Mouse (Mus musculus): Measurements from ENCODE around the gene Krt7. TPM values are rescaled to one million over a fixed set of nuclear protein-coding genes. Genes with fewer than 3 reads are reported as not detected.

Gene Krt7
- polyA plus RNA-seq, 1 experiment from 2014 or later, result 1.1 TPM

DNA sequence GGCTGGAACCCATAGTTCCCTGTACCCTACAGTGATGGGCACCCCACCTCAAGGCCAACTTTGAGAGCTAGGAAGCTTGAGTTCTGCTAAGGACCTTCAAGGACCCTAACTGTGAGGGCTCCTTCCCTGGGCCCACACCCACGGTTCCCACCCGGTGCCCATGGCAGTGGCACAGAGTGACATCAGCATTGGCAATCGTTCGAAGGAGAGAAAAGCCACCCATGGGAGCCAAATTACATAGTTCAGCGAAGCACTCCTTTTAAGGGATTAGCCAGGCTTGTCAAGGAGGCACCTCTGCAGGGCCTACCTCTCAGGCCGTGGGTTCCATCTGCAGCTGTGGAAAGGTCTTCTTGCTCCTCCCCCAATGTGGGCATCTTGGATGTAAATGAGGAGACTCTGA lies 42.8 kb upstream of the Krt7 start:
- WGBS, result 78% methylated on average over 6 of the region's 6 CpGs
- H3K4me3 ChIP-seq (ENCODE audit: low read depth, low read length), result no peak overlapping the region
- H3K4me2 ChIP-seq (ENCODE audit: low read length), result no peak overlapping the region
- ATAC-seq, result no peak
- no peak overlapping the region for H3K27ac ChIP-seq (ENCODE audit: low read length)
- H3K9me3 ChIP-seq (replicated peaks; ENCODE audit: control insufficient read depth, low read length, poor library complexity, severe bottlenecking), result no peaks in the 10 kb centered on the region
- H3K4me1 ChIP-seq (ENCODE audit: control insufficient read depth, insufficient read depth, low read length), result no peaks in the 10 kb centered on the region
- H3K9ac ChIP-seq (ENCODE audit: low read depth, low read length), result no peak overlapping the region
- no peaks in the 10 kb centered on the region for H3K36me3 ChIP-seq (ENCODE audit: control insufficient read depth, insufficient read depth, low read length)
- H3K27me3 ChIP-seq (ENCODE audit: control insufficient read depth, insufficient read depth, low read depth, low read length), result no peaks in the 10 kb centered on the region

GRCm38 (mm10) chr15:101368502-101369381 lies 42.1 kb upstream of the Krt7 start:
- 68% methylated on average over 11 of the region's 11 CpGs for WGBS
- no peak overlapping the region for H3K4me3 ChIP-seq (ENCODE audit: low read depth, low read length)
- no peak for ATAC-seq

GRCm38 (mm10) chr15:101369382-101370100 lies 41.3 kb upstream of the Krt7 start:
- H3K27me3 ChIP-seq (ENCODE audit: control insufficient read depth, insufficient read depth, low read depth, low read length), result no peaks in the 10 kb centered on the region

More at GRCm38 (mm10) chr15:101368502-101369381, 42.1 kb upstream of the Krt7 start:
- H3K4me2 ChIP-seq (ENCODE audit: low read length), result no peak overlapping the region
- H3K36me3 ChIP-seq (ENCODE audit: control insufficient read depth, insufficient read depth, low read length), result no peaks in the 10 kb centered on the region
- H3K27ac ChIP-seq (ENCODE audit: low read length), result no peak overlapping the region
- no peaks in the 10 kb centered on the region for H3K27me3 ChIP-seq (ENCODE audit: control insufficient read depth, insufficient read depth, low read depth, low read length)
- no peaks in the 10 kb centered on the region for H3K9me3 ChIP-seq (replicated peaks; ENCODE audit: control insufficient read depth, low read length, poor library complexity, severe bottlenecking)
- H3K4me1 ChIP-seq (ENCODE audit: control insufficient read depth, insufficient read depth, low read length), result no peaks in the 10 kb centered on the region
- H3K9ac ChIP-seq (ENCODE audit: low read depth, low read length), result no peak overlapping the region

GRCm38 (mm10) chr15:101370101-101370911 lies 40.5 kb upstream of the Krt7 start, which contains the start of gene Krt80:
Gene Krt80, minus strand, starts transcription at chr15:101370162.
- no peak within 1 kb of the TSS for H3K4me3 ChIP-seq (ENCODE audit: low read depth, low read length)
- WGBS, result 65% methylated on average over 22 of the region's 22 CpGs
- no peaks in the 10 kb centered on the region for H3K36me3 ChIP-seq (ENCODE audit: control insufficient read depth, insufficient read depth, low read length)
- H3K27ac ChIP-seq (ENCODE audit: low read length), result no peak within 1 kb of the TSS
- no peaks in the 10 kb centered on the region for H3K27me3 ChIP-seq (ENCODE audit: control insufficient read depth, insufficient read depth, low read depth, low read length)
- no peak within 1 kb of the TSS for H3K4me2 ChIP-seq (ENCODE audit: low read length)
- H3K9me3 ChIP-seq (replicated peaks; ENCODE audit: control insufficient read depth, low read length, poor library complexity, severe bottlenecking), result no peaks in the 10 kb centered on the region
- H3K4me1 ChIP-seq (ENCODE audit: control insufficient read depth, insufficient read depth, low read length), result no peaks in the 10 kb centered on the region
- ATAC-seq, result no peak
- no peak within 1 kb of the TSS for H3K9ac ChIP-seq (ENCODE audit: low read depth, low read length)

More at GRCm38 (mm10) chr15:101369382-101370100, 41.3 kb upstream of the Krt7 start:
- 33% methylated on average over 12 of the region's 12 CpGs for WGBS
- Histone ChIP-seq H3K27ac (ENCODE audit: low read length) (no peak overlapping the region), H3K4me2 (ENCODE audit: low read length) (no peak overlapping the region), H3K9me3 (replicated peaks; ENCODE audit: control insufficient read depth, low read length, poor library complexity, severe bottlenecking) (no peaks in the 10 kb centered on the region), H3K36me3 (ENCODE audit: control insufficient read depth, insufficient read depth, low read length) (no peaks in the 10 kb centered on the region), H3K9ac (ENCODE audit: low read depth, low read length) (no peak overlapping the region), H3K4me1 (ENCODE audit: control insufficient read depth, insufficient read depth, low read length) (no peaks in the 10 kb centered on the region), H3K4me3 (ENCODE audit: low read depth, low read length) (no peak overlapping the region)
- ATAC-seq, result no peak

- Histone ChIP-seq H3K4me3 (ENCODE audit: low read depth, low read length) (no peak overlapping the region), H3K4me2 (ENCODE audit: low read length) (no peak overlapping the region), H3K36me3 (ENCODE audit: control insufficient read depth, insufficient read depth, low read length) (no peaks in the 10 kb centered on the region), H3K27me3 (ENCODE audit: control insufficient read depth, insufficient read depth, low read depth, low read length) (no peaks in the 10 kb centered on the region), H3K4me1 (ENCODE audit: control insufficient read depth, insufficient read depth, low read length) (no peaks in the 10 kb centered on the region), H3K27ac (ENCODE audit: low read length) (no peak overlapping the region), H3K9me3 (replicated peaks; ENCODE audit: control insufficient read depth, low read length, poor library complexity, severe bottlenecking) (no peaks in the 10 kb centered on the region), H3K9ac (ENCODE audit: low read depth, low read length) (no peak overlapping the region)
- 70% methylated on average over 15 of the region's 15 CpGs for WGBS
- ATAC-seq, result no peak
These were observed 39.5 kb upstream of the Krt7 start for GRCm38 (mm10) chr15:101371141-101371985.

GRCm38 (mm10) chr15:101372131-101372977 lies 38.5 kb upstream of the Krt7 start:
- no peak overlapping the region for H3K27ac ChIP-seq (ENCODE audit: low read length)
- ATAC-seq, result no peak
- whole genome bisulfite sequencing, result 75% methylated on average over 7 of the region's 7 CpGs

DNA sequence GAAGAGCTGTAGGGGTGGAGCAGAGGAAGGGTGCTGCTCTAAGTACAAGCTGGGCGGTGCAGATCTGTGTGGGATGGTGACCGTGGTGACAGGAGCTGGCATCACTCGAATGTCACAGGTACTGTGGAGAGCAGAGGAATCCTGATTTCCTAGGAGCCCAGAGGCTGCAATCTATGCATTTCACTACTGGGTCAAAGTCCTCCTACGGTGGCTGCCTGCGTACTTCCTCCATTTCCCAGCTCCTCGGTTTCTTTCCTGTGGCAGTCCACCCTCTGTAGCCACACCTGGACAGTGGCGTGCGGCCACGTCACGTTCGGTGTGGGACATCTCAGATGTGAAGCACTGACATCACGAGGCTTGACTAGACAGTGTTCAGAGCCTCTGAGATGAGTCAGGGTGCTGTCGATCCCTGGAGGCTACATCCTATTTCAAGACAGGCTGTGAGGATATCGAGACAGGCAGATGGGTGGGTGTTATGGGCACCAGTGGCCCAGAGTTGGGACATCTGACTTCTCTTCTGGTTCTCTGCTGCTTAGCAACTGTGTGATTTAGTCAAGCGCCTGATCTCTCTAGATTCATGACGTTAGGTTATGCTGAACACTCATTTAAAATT lies 37.5 kb upstream of the Krt7 start:
- no peaks in the 10 kb centered on the region for H3K4me1 ChIP-seq (ENCODE audit: control insufficient read depth, insufficient read depth, low read length)
- no peak overlapping the region for H3K4me2 ChIP-seq (ENCODE audit: low read length)
- no peak overlapping the region for H3K9ac ChIP-seq (ENCODE audit: low read depth, low read length)
- no peaks in the 10 kb centered on the region for H3K27me3 ChIP-seq (ENCODE audit: control insufficient read depth, insufficient read depth, low read depth, low read length)
- no peaks in the 10 kb centered on the region for H3K9me3 ChIP-seq (replicated peaks; ENCODE audit: control insufficient read depth, low read length, poor library complexity, severe bottlenecking)
- no peak for ATAC-seq
- no peak overlapping the region for H3K4me3 ChIP-seq (ENCODE audit: low read depth, low read length)
- no peak overlapping the region for H3K27ac ChIP-seq (ENCODE audit: low read length)
- WGBS, result 83% methylated on average over 16 of the region's 16 CpGs
- H3K36me3 ChIP-seq (ENCODE audit: control insufficient read depth, insufficient read depth, low read length), result no peaks in the 10 kb centered on the region

More at GRCm38 (mm10) chr15:101372131-101372977, 38.5 kb upstream of the Krt7 start:
- H3K4me3 ChIP-seq (ENCODE audit: low read depth, low read length), result no peak overlapping the region
- H3K9ac ChIP-seq (ENCODE audit: low read depth, low read length), result no peak overlapping the region
- H3K4me1 ChIP-seq (ENCODE audit: control insufficient read depth, insufficient read depth, low read length), result no peaks in the 10 kb centered on the region
- no peak overlapping the region for H3K4me2 ChIP-seq (ENCODE audit: low read length)
- H3K27me3 ChIP-seq (ENCODE audit: control insufficient read depth, insufficient read depth, low read depth, low read length), result no peaks in the 10 kb centered on the region
- no peaks in the 10 kb centered on the region for H3K36me3 ChIP-seq (ENCODE audit: control insufficient read depth, insufficient read depth, low read length)
- no peaks in the 10 kb centered on the region for H3K9me3 ChIP-seq (replicated peaks; ENCODE audit: control insufficient read depth, low read length, poor library complexity, severe bottlenecking)

Data from midbrain, embryonic 16.5 days (tissue).